ENCODE assay signal across 7 mouse cellular contexts in the genomic region with DNA sequence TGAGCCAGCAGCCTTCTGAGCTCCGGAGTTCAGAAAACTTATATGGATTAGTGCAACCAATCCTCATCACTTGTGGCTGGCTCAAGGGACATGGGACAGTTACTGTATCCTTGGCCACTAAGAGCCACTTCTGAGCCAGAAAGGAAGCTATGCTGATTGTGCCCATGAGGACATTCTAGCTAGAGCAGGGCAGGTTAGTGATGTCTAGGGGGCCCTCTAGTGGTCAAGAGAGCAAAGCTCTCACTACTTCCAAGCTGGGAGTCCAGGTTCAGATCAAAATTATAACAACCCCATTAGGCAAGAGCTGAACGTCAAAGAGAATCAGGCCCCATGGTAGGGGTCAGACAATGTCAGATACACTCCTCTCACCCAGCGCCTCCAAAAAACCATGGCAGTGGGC. TPM values are rescaled to one million over a fixed set of nuclear protein-coding genes. Genes with fewer than 3 reads are reported as not detected.
DNase-seq lines count a peak whose midpoint lies in the region; ATAC-seq and TF ChIP-seq lines count a peak whose summit lies in the region.

No protein-coding gene starts in this region.

- no peak for TF ChIP-seq EP300 in lung, postnatal 0 days (IDR thresholded peaks at IDR 0.05)

- TF ChIP-seq CTCF in lung, postnatal 0 days (IDR thresholded peaks at IDR 0.05), result peak; percentile 86

- 43% methylated on average over 3 of the region's 3 CpGs for WGBS in heart, embryonic 12.5 days
- WGBS in lung, postnatal 0 days, result 41% methylated on average over 3 of the region's 3 CpGs

- H3K27ac ChIP-seq in heart, embryonic 12.5 days (ENCODE audit: poor library complexity, severe bottlenecking), result no peak overlapping the region
- no peak overlapping the region for H3K27ac ChIP-seq in lung, postnatal 0 days (ENCODE audit: low read length)

- no peaks in the 10 kb centered on the region for H3K9me3 ChIP-seq in heart, embryonic 12.5 days (replicated peaks)
- no peaks in the 10 kb centered on the region for H3K9me3 ChIP-seq in lung, postnatal 0 days (ENCODE audit: low read length)

- peak; percentile 85 for DNase-seq in MN1 (ENCODE audit: low spot score)
- peak; percentile 72 to 82 for DNase-seq in cerebellum, postnatal 10 days
- DNase-seq in kidney, postnatal 36 days, result peak; percentile 65 to 68
- DNase-seq in lung, postnatal 0 days (ENCODE audit: low spot score), result peak; percentile 87
- DNase-seq in skeletal muscle tissue, adult 2 months (ENCODE audit: low read depth, low spot score), result peak; percentile 64

- H3K4me3 ChIP-seq in heart, embryonic 12.5 days, result no peak overlapping the region
- no peak overlapping the region for H3K4me3 ChIP-seq in lung, postnatal 0 days (ENCODE audit: low read depth, low read length)

- H3K4me2 ChIP-seq in heart, embryonic 12.5 days, result no peak overlapping the region
- no peak overlapping the region for H3K4me2 ChIP-seq in lung, postnatal 0 days (replicated peaks; ENCODE audit: low read depth, low read length)

- no peak overlapping the region for H3K9ac ChIP-seq in heart, embryonic 12.5 days
- no peak overlapping the region for H3K9ac ChIP-seq in lung, postnatal 0 days (replicated peaks; ENCODE audit: low read depth)

- peak; percentile 64 for ATAC-seq in CD4-positive, CD25-positive, alpha-beta regulatory T cell, adult 4 months
- ATAC-seq in heart, embryonic 12.5 days (ENCODE audit: insufficient number of reproducible peaks, low FRiP score), result peak; percentile 42; the same call in 1 of the 2 replicates
- ATAC-seq in lung, postnatal 0 days, result peak; percentile 71

- peaks cover 14% of the 10 kb centered on the region for H3K4me1 ChIP-seq in heart, embryonic 12.5 days (replicated peaks)
- H3K4me1 ChIP-seq in lung, postnatal 0 days (ENCODE audit: insufficient read depth, low read depth, low read length), result no peaks in the 10 kb centered on the region

- H3K27me3 ChIP-seq in heart, embryonic 12.5 days (replicated peaks), result no peaks in the 10 kb centered on the region
- H3K27me3 ChIP-seq in lung, postnatal 0 days (replicated peaks; ENCODE audit: insufficient read depth, low read length), result no peaks in the 10 kb centered on the region

- no peaks in the 10 kb centered on the region for H3K36me3 ChIP-seq in heart, embryonic 12.5 days
- H3K36me3 ChIP-seq in lung, postnatal 0 days (ENCODE audit: insufficient read depth, low read length), result no peaks in the 10 kb centered on the region

RNA-seq across cellular contexts. Expression of gene Ccn5, which starts 33.0 kb away (rescaled TPM):
- polyA plus RNA-seq in CD4-positive, CD25-positive, alpha-beta regulatory T cell, adult 4 months (2017; shearing (Covaris generic)), result not detected
- polyA plus RNA-seq in heart, embryonic 12.5 days (2016; fragmentation: Nextera tagmentation; extraction: Ambion mirVana), result 0.14 and 0.26 TPM in 2 replicates
- 2.4 and 2.7 TPM in 2 replicates for polyA plus RNA-seq in lung, postnatal 0 days (2015; fragmentation: Nextera tagmentation; extraction: Ambion mirVana)

RNA-seq across cellular contexts. Expression of gene Ada, which starts 37.7 kb away (rescaled TPM):
- polyA plus RNA-seq in CD4-positive, CD25-positive, alpha-beta regulatory T cell, adult 4 months (2017; shearing (Covaris generic)), result 10 to 100 TPM in 1 of 2 experiments, 1 to 10 TPM in 1; 9.2 to 13.8 TPM
- polyA plus RNA-seq in heart, embryonic 12.5 days (2016; fragmentation: Nextera tagmentation; extraction: Ambion mirVana), result 3.6 and 3.7 TPM in 2 replicates
- 3.2 and 3.6 TPM in 2 replicates for polyA plus RNA-seq in lung, postnatal 0 days (2015; fragmentation: Nextera tagmentation; extraction: Ambion mirVana)
